Mouse (Mus musculus) stomach, postnatal 0 days (tissue): ENCODE results near the gene Mnat1. TPM values are rescaled to one million over a fixed set of nuclear protein-coding genes. Genes with fewer than 3 reads are reported as not detected.

Experiments used
- ATAC-seq: fragments of 200-750 bp; cut with Nextera tagmentation; 2 replicates; pipeline ENCODE4 v1.8.0; 2017; ENCODE audit not compliant: low FRiP score, low TSS enrichment
- DNase-seq: peaks from one replicate; pipeline ENCODE4 v3.0.0-alpha.2; 2016; ENCODE audit warnings: low spot score
- H3K27ac ChIP-seq: fragments of 300-500 bp; sonication (generic); replicated peaks from 2 replicates; pipeline ENCODE4 v1.5.1; 2014; ENCODE audit warnings: mild to moderate bottlenecking, control low read depth
- H3K27me3 ChIP-seq: fragments of 300-500 bp; sonication (generic); 2 replicates; pipeline ENCODE4 v1.6.1; 2014; ENCODE audit warnings: low read length; ENCODE audit not compliant: control insufficient read depth, insufficient read depth
- H3K36me3 ChIP-seq: fragments of 300-500 bp; sonication (generic); 2 replicates; pipeline ENCODE4 v1.6.1; 2014; ENCODE audit warnings: low read length, mixed read lengths; ENCODE audit not compliant: control insufficient read depth, insufficient read depth
- H3K4me1 ChIP-seq: fragments of 300-500 bp; sonication (generic); replicated peaks from 2 replicates; pipeline ENCODE4 v1.6.1; 2014; ENCODE audit warnings: antibody characterized with exemption; ENCODE audit not compliant: control insufficient read depth, insufficient read depth
- H3K4me2 ChIP-seq: fragments of 300-500 bp; sonication (generic); replicated peaks from 2 replicates; pipeline ENCODE4 v1.6.1; 2014; ENCODE audit warnings: low read depth, mild to moderate bottlenecking, control low read depth, moderate library complexity
- H3K4me3 ChIP-seq: fragments of 300-500 bp; sonication (generic); 2 replicates; pipeline ENCODE4 v1.5.1; 2014; ENCODE audit warnings: low read depth, low read length, control low read depth
- H3K9ac ChIP-seq: fragments of 300-500 bp; sonication (generic); 2 replicates; pipeline ENCODE4 v1.6.1; 2014; ENCODE audit warnings: mild to moderate bottlenecking, low read length, control low read depth, mixed read lengths
- H3K9me3 ChIP-seq: fragments of 300-500 bp; sonication (generic); 2 replicates; pipeline ENCODE4 v1.6.1; 2016; ENCODE audit warnings: low read length; ENCODE audit not compliant: control insufficient read depth
- CTCF ChIP-seq: IDR thresholded peaks from 2 replicates; pipeline ENCODE4 v1.5.1; 2016; ENCODE audit warnings: antibody characterized with exemption, low read depth, mild to moderate bottlenecking, moderate library complexity
- EP300 ChIP-seq: optimal IDR thresholded peaks from 2 replicates; pipeline ENCODE3; 2016; ENCODE audit warnings: antibody characterized with exemption
- WGBS: fragments of 180-500 bp; shearing (Covaris S2); extraction: QIAGEN DNeasy Blood & Tissue Kit; methylation state at CpG from one replicate; pipeline ENCODE4 v1.1.7; 2014; 5-methylcytosine and 5-hydroxymethylcytosine counted together
- polyA plus RNA-seq: library from polyadenylated mRNA; unstranded; fragments of >200 nt; fragmentation: Nextera tagmentation; extraction: Ambion mirVana; gene quantifications from 2 replicates; pipeline ENCODE4 v1.2.1, GENCODE M21; 2015

Gene Mnat1
- polyA plus RNA-seq, 1 experiment from 2014 or later = 17.1 TPM

- TF ChIP-seq EP300 (no peak), CTCF (no peak)
- Histone ChIP-seq H3K4me3 (no peak overlapping the region), H3K27ac (no peak overlapping the region), H3K4me1 (no peaks in the 10 kb centered on the region), H3K27me3 (no peaks in the 10 kb centered on the region), H3K9me3 (no peaks in the 10 kb centered on the region), H3K4me2 (no peak overlapping the region), H3K9ac (no peak overlapping the region), H3K36me3 (no peaks in the 10 kb centered on the region)
- no peak for DNase-seq
- ATAC-seq = no peak
- 59% methylated on average over 1 of the region's 1 CpGs for WGBS
These were observed 74.9 kb downstream of the Mnat1 start for GRCm38 (mm10) chr12:73198451-73198850.

- WGBS = 55% methylated on average over 7 of the region's 7 CpGs
- Histone ChIP-seq H3K36me3 (no peaks in the 10 kb centered on the region), H3K27ac (no peak overlapping the region), H3K27me3 (no peaks in the 10 kb centered on the region), H3K4me2 (no peak overlapping the region), H3K9me3 (no peaks in the 10 kb centered on the region), H3K4me1 (no peaks in the 10 kb centered on the region), H3K4me3 (no peak overlapping the region), H3K9ac (no peak overlapping the region)
- TF ChIP-seq EP300 (no peak), CTCF (no peak)
- DNase-seq (no peak), ATAC-seq (no peak)
These were observed 75.9 kb downstream of the Mnat1 start for GRCm38 (mm10) chr12:73199375-73199774.

GRCm38 (mm10) chr12:73201587-73201986 lies 78.1 kb downstream of the Mnat1 start:
- Histone ChIP-seq H3K27me3 (no peaks in the 10 kb centered on the region), H3K4me2 (no peak overlapping the region), H3K4me1 (0 out of 2 replicates have a peak, but pooled peaks cover 3% of the 10 kb centered on the region), H3K27ac (no peak overlapping the region), H3K9me3 (no peaks in the 10 kb centered on the region), H3K9ac (no peak overlapping the region), H3K36me3 (no peaks in the 10 kb centered on the region), H3K4me3 (no peak overlapping the region)
- no peak for TF ChIP-seq EP300
- TF ChIP-seq CTCF = no peak
- 69% methylated on average over 3 of the region's 3 CpGs for WGBS
- DNase-seq (no peak), ATAC-seq (no peak)

GRCm38 (mm10) chr12:73205710-73206649 lies 82.5 kb downstream of the Mnat1 start:
- no peak for TF ChIP-seq CTCF
- peak; percentile 87 for TF ChIP-seq EP300
- no peaks in the 10 kb centered on the region for H3K36me3 ChIP-seq
- no peaks in the 10 kb centered on the region for H3K9me3 ChIP-seq
- H3K9ac ChIP-seq = no peak overlapping the region
- no peaks in the 10 kb centered on the region for H3K27me3 ChIP-seq
- ATAC-seq = peak; percentile 97
- 0 out of 2 replicates have a peak, but pooled peaks cover 3% of the 10 kb centered on the region for H3K4me1 ChIP-seq
- DNase-seq = peak; percentile 90
- H3K27ac ChIP-seq = peak overlapping the region; percentile 49
- H3K4me3 ChIP-seq = no peak overlapping the region
- H3K4me2 ChIP-seq = no peak overlapping the region; the same call in 1 of the 2 replicates
- 36% methylated on average over 11 of the region's 11 CpGs for WGBS

- no peaks in the 10 kb centered on the region for H3K36me3 ChIP-seq
- ATAC-seq = no peak
- H3K9ac ChIP-seq = no peak overlapping the region
- H3K27ac ChIP-seq = peak overlapping the region; percentile 8
- H3K4me2 ChIP-seq = no peak overlapping the region
- TF ChIP-seq CTCF = no peak
- no peak for TF ChIP-seq EP300
- H3K4me1 ChIP-seq = 0 out of 2 replicates have a peak, but pooled peaks cover 3% of the 10 kb centered on the region
- no peaks in the 10 kb centered on the region for H3K9me3 ChIP-seq
- WGBS = 56% methylated on average over 4 of the region's 4 CpGs
- DNase-seq = no peak
- H3K27me3 ChIP-seq = no peaks in the 10 kb centered on the region
- H3K4me3 ChIP-seq = no peak overlapping the region
These were observed 83.5 kb downstream of the Mnat1 start for GRCm38 (mm10) chr12:73207008-73207407.

- 0 out of 2 replicates have a peak, but pooled peaks cover 3% of the 10 kb centered on the region for H3K4me1 ChIP-seq
- H3K4me2 ChIP-seq = no peak overlapping the region
- DNase-seq (no peak), ATAC-seq (no peak)
- no peaks in the 10 kb centered on the region for H3K9me3 ChIP-seq
- TF ChIP-seq CTCF = no peak
- no peak for TF ChIP-seq EP300
- no peaks in the 10 kb centered on the region for H3K36me3 ChIP-seq
- no peak overlapping the region for H3K9ac ChIP-seq
- 58% methylated on average over 1 of the region's 1 CpGs for WGBS
- H3K4me3 ChIP-seq = no peak overlapping the region
- H3K27me3 ChIP-seq = no peaks in the 10 kb centered on the region
- H3K27ac ChIP-seq = no peak overlapping the region
These were observed 83.9 kb downstream of the Mnat1 start for GRCm38 (mm10) chr12:73207461-73207860.
